Mouse (Mus musculus) forebrain, embryonic 16.5 days (tissue): ENCODE data around the gene Lrp1. TPM values are rescaled to one million over a fixed set of nuclear protein-coding genes. Genes with fewer than 3 reads are reported as not detected.

Experiments used
- ATAC-seq: fragments of 200-750 bp; cut with Nextera tagmentation; 2 replicates; pipeline ENCODE4 v1.8.0; 2017; ENCODE audit warnings: mild to moderate bottlenecking, moderate library complexity
- H3K27ac ChIP-seq: fragments of 300-500 bp; sonication (generic); 2 replicates; pipeline ENCODE4 v1.5.1; 2014; ENCODE audit warnings: low read length, control low read depth
- H3K27me3 ChIP-seq: fragments of 300-500 bp; sonication (generic); replicated peaks from 2 replicates; pipeline ENCODE4 v1.6.1; 2014; ENCODE audit warnings: low read length; ENCODE audit not compliant: control insufficient read depth, insufficient read depth
- H3K36me3 ChIP-seq: fragments of 300-500 bp; sonication (generic); 2 replicates; pipeline ENCODE4 v1.6.1; 2014; ENCODE audit not compliant: control insufficient read depth, insufficient read depth
- H3K4me1 ChIP-seq: fragments of 300-500 bp; sonication (generic); replicated peaks from 2 replicates; pipeline ENCODE4 v1.6.1; 2014; ENCODE audit warnings: low read length; ENCODE audit not compliant: control insufficient read depth, insufficient read depth
- H3K4me2 ChIP-seq: fragments of 300-500 bp; sonication (generic); 2 replicates; pipeline ENCODE4 v1.6.1; 2014; ENCODE audit warnings: mild to moderate bottlenecking, low read length, control low read depth
- H3K4me3 ChIP-seq: fragments of 300-500 bp; sonication (generic); replicated peaks from 2 replicates; pipeline ENCODE4 v1.5.1; 2014; ENCODE audit warnings: mild to moderate bottlenecking, low read length, control low read depth
- H3K9ac ChIP-seq: fragments of 300-500 bp; sonication (generic); replicated peaks from 2 replicates; pipeline ENCODE4 v1.6.1; 2014; ENCODE audit warnings: low read depth, low read length, control low read depth
- H3K9me3 ChIP-seq: fragments of 300-500 bp; sonication (generic); 2 replicates; pipeline ENCODE4 v1.6.1; 2016; ENCODE audit warnings: low read length; ENCODE audit not compliant: control insufficient read depth
- WGBS: fragments of 180-500 bp; shearing (Covaris S2); extraction: QIAGEN DNeasy Blood & Tissue Kit; methylation state at CpG from one replicate; pipeline ENCODE4 v1.1.7; 2014; 5-methylcytosine and 5-hydroxymethylcytosine counted together
- polyA plus RNA-seq: library from polyadenylated mRNA; unstranded; fragments of >200 nt; fragmentation: Nextera tagmentation; extraction: Ambion mirVana; gene quantifications from 2 replicates; pipeline ENCODE4 v1.2.1, GENCODE M21; 2015

Gene Lrp1
- polyA plus RNA-seq, 1 experiment from 2014 or later = 117 TPM

GRCm38 (mm10) chr10:127631261-127632214, 10.6 kb upstream of the Lrp1 start:
- Histone ChIP-seq H3K4me3 (no peak overlapping the region), H3K27ac (no peak overlapping the region)
- WGBS = 89% methylated on average over 10 of the region's 10 CpGs

DNA sequence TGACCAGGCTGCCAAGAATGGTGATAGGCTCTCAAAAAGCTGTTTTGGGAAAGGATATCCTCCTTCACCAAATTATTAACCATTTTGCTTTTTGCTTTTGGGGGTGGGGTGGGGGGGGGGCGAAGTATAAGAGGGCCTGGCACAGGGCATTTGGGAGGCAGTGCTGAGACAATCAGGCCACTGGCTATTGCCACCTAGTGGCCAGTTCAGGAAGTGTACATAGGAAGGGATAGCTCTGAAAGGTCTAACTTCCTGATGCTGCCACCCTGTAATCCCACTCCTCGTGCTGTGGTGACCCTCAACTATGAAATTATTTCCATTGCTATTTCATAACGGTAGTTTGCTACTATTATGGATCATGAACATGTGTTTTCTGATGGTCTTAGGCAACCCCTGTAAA, 5.5 kb upstream of the Lrp1 start:
- ATAC-seq = no peak
- WGBS = 90% methylated on average over 3 of the region's 3 CpGs
- H3K27ac ChIP-seq = no peak overlapping the region
- no peak overlapping the region for H3K4me2 ChIP-seq
- no peaks in the 10 kb centered on the region for H3K36me3 ChIP-seq
- H3K4me1 ChIP-seq = peaks cover 9% of the 10 kb centered on the region
- no peak overlapping the region for H3K9ac ChIP-seq
- no peaks in the 10 kb centered on the region for H3K9me3 ChIP-seq
- no peak overlapping the region for H3K4me3 ChIP-seq
- H3K27me3 ChIP-seq = no peaks in the 10 kb centered on the region

More at GRCm38 (mm10) chr10:127631261-127632214, 10.6 kb upstream of the Lrp1 start:
- no peak for ATAC-seq
- Histone ChIP-seq H3K36me3 (no peaks in the 10 kb centered on the region), H3K27me3 (no peaks in the 10 kb centered on the region), H3K9ac (no peak overlapping the region), H3K4me1 (no peaks in the 10 kb centered on the region), H3K9me3 (no peaks in the 10 kb centered on the region), H3K4me2 (no peak overlapping the region)

- H3K4me2 ChIP-seq = no peak overlapping the region
- no peaks in the 10 kb centered on the region for H3K9me3 ChIP-seq
- H3K36me3 ChIP-seq = no peaks in the 10 kb centered on the region
- no peak overlapping the region for H3K4me3 ChIP-seq
- no peaks in the 10 kb centered on the region for H3K27me3 ChIP-seq
- H3K4me1 ChIP-seq = peaks cover 18% of the 10 kb centered on the region
- H3K9ac ChIP-seq = no peak overlapping the region
- no peak for ATAC-seq
- WGBS = 92% methylated on average over 6 of the region's 6 CpGs
- H3K27ac ChIP-seq = no peak overlapping the region
Observed at GRCm38 (mm10) chr10:127623439-127624216, 2.7 kb upstream of the Lrp1 start.

DNA sequence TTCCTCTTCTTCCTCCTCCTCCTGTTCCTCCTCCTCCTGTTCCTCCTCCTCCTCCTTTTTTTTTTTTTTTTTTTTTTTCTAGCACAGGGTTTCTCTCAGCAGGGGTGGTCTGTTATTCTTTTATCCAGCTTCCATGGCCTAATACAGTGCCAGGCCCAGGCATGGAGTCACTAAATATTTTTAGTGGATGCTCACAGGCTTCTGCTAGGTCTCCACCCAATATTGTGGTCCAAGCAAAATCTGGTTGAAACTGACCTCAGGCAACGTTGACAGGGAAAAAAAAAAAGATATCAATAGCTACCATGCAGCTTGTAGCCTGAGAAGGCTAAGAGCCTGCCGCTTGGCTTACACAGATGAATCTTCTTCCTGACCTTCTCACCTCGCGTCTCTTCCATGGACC, 1.7 kb upstream of the Lrp1 start:
- no peak overlapping the region for H3K9ac ChIP-seq
- H3K27ac ChIP-seq = no peak overlapping the region
- peaks cover 28% of the 10 kb centered on the region for H3K4me1 ChIP-seq
- no peak overlapping the region for H3K4me2 ChIP-seq
- H3K27me3 ChIP-seq = no peaks in the 10 kb centered on the region
- ATAC-seq = no peak
- no peaks in the 10 kb centered on the region for H3K36me3 ChIP-seq
- 63% methylated on average over 4 of the region's 4 CpGs for WGBS
- no peaks in the 10 kb centered on the region for H3K9me3 ChIP-seq
- H3K4me3 ChIP-seq = no peak overlapping the region

- peak overlapping the region; percentile 93 for H3K4me3 ChIP-seq
Observed at GRCm38 (mm10) chr10:127622057-127622392, 1.1 kb upstream of the Lrp1 start.

GRCm38 (mm10) chr10:127621191-127622056, 476 bp upstream of the Lrp1 start:
- Histone ChIP-seq H3K9ac (peak overlapping the region; percentile 63), H3K36me3 (no peaks in the 10 kb centered on the region), H3K27ac (peak overlapping the region; percentile 90), H3K27me3 (no peaks in the 10 kb centered on the region), H3K4me2 (peak overlapping the region; percentile 95), H3K9me3 (no peaks in the 10 kb centered on the region), H3K4me3 (peak overlapping the region; percentile 93), H3K4me1 (peaks cover 40% of the 10 kb centered on the region)
- 0% methylated on average over 39 of the region's 39 CpGs for WGBS
- peak; percentile 83 for ATAC-seq

More at GRCm38 (mm10) chr10:127622057-127622392, 1.1 kb upstream of the Lrp1 start:
- Histone ChIP-seq H3K27ac (peak overlapping the region; percentile 88), H3K36me3 (no peaks in the 10 kb centered on the region), H3K9ac (peak overlapping the region; percentile 63), H3K4me2 (peak overlapping the region; percentile 95), H3K27me3 (no peaks in the 10 kb centered on the region), H3K4me1 (peaks cover 34% of the 10 kb centered on the region), H3K9me3 (no peaks in the 10 kb centered on the region)
- no peak for ATAC-seq
- WGBS = under 1% methylated on average over 13 of the region's 13 CpGs

DNA sequence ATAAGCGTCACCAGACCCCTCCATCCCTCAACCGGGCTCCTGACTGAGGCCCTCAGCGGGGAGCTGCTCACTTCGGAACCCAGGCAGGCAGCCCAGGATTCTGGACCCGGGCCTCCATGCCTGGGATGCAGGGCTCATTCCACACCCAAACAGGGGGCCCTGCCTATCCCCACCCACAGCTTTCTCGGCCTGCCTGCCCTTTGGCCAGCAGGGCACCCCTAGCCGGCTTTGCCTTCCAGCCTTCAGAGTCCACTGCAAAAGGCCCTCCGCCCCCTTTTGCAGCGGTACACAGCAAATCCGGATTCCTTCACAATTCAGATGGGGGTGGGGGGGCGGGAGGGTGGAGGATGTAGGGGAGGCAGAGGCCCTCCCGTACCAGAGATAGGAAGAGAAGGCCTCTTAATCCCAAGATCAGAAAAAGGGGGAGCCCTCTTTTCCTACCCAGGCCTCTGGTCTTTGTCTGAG, 975 bp downstream of the Lrp1 start:
- Histone ChIP-seq H3K4me3 (peak overlapping the region; percentile 93), H3K9me3 (no peaks in the 10 kb centered on the region), H3K9ac (peak overlapping the region; percentile 92), H3K27me3 (no peaks in the 10 kb centered on the region), H3K4me2 (peak overlapping the region; percentile 76), H3K27ac (peak overlapping the region; percentile 90), H3K4me1 (peaks cover 54% of the 10 kb centered on the region), H3K36me3 (no peaks in the 10 kb centered on the region)
- ATAC-seq = peak; percentile 0; the same call in 1 of the 2 replicates
- WGBS = 0% methylated on average over 12 of the region's 12 CpGs

DNA sequence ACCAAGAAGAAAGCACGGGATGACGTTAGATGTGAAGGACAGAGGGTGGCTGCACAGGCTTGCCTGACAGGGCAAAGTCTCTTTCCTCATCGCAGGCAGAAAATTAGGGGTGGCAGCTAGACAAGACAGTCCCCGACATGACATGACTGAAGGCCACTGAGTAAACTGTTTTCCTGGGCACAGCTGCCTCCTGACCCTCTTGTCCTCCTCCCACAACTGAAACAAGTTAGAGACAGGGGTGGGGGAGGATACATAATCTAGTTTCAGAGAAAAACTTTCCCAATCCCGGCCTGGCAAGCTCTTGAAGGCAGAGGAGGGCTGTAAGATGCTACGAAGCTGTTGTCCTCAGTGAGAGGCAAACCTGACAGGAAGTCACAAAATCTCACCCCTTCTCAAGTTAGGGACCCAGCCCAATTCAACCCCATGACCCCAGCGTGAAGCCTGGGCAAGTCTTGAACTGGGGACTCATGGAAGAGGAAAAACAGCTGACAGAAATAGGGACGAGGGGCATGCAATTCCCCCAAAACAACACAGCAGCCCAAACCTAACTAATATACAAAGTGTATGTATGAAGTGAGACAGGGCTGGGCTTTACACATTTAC, 1.7 kb downstream of the Lrp1 start:
- Histone ChIP-seq H3K9me3 (no peaks in the 10 kb centered on the region), H3K9ac (peak overlapping the region; percentile 92), H3K4me2 (peak overlapping the region; percentile 76), H3K36me3 (no peaks in the 10 kb centered on the region), H3K4me1 (peaks cover 62% of the 10 kb centered on the region), H3K4me3 (peak overlapping the region; percentile 93), H3K27ac (no peak overlapping the region), H3K27me3 (no peaks in the 10 kb centered on the region)
- no peak for ATAC-seq
- WGBS = 36% methylated on average over 8 of the region's 8 CpGs
